Mouse (Mus musculus) spleen, postnatal 14 days (tissue): ENCODE data around the gene Dcaf12l2.

Experiments
- DNase-seq, 2 experiments: peaks; one replicate each; pipeline ENCODE4 v3.0.0; 2021 to 2022; ENCODE audit warnings: low spot score in 2 of 2

Gene Dcaf12l2

GRCm38 (mm10) chrX:44367646-44368521 is at the start of gene Dcaf12l2:
Dcaf12l2 (minus strand) TSS chrX:44368342.
- DNase-seq: no peak

- no peak for DNase-seq
Observed at GRCm38 (mm10) chrX:44367280-44367645, 879 bp downstream of the Dcaf12l2 start.
